Mouse (Mus musculus) lung, embryonic 14.5 days (tissue): ENCODE results near the gene 2310030G06Rik. TPM values are rescaled to one million over a fixed set of nuclear protein-coding genes. Genes with fewer than 3 reads are reported as not detected.

Experiments used
- ATAC-seq: fragments of 200-750 bp; cut with Nextera tagmentation; 2 replicates; pipeline ENCODE4 v1.8.0; 2017; ENCODE audit warnings: mild to moderate bottlenecking, moderate TSS enrichment, moderate library complexity; ENCODE audit not compliant: insufficient read depth
- DNase-seq: peaks from one replicate; pipeline ENCODE4 v3.0.0-alpha.2; 2015
- H3K27ac ChIP-seq: fragments of 300-500 bp; sonication (generic); 2 replicates; pipeline ENCODE4 v1.5.1; 2014; ENCODE audit warnings: low read depth, mild to moderate bottlenecking, moderate library complexity
- H3K27me3 ChIP-seq: fragments of 300-500 bp; sonication (generic); 2 replicates; pipeline ENCODE4 v1.6.1; 2014; ENCODE audit warnings: low read length, control low read depth; ENCODE audit not compliant: insufficient read depth
- H3K36me3 ChIP-seq: fragments of 300-500 bp; sonication (generic); 2 replicates; pipeline ENCODE4 v1.6.1; 2014; ENCODE audit warnings: control low read depth; ENCODE audit not compliant: insufficient read depth
- H3K4me1 ChIP-seq: fragments of 300-500 bp; sonication (generic); 2 replicates; pipeline ENCODE4 v1.6.1; 2014; ENCODE audit warnings: antibody characterized with exemption, control low read depth; ENCODE audit not compliant: insufficient read depth
- H3K4me2 ChIP-seq: fragments of 300-500 bp; sonication (generic); 2 replicates; pipeline ENCODE4 v1.6.1; 2014; ENCODE audit warnings: mild to moderate bottlenecking
- H3K4me3 ChIP-seq: fragments of 300-500 bp; sonication (generic); 2 replicates; pipeline ENCODE4 v1.5.1; 2014; ENCODE audit warnings: low read depth, low read length
- H3K9ac ChIP-seq: fragments of 300-500 bp; sonication (generic); 2 replicates; pipeline ENCODE4 v1.6.1; 2014
- H3K9me3 ChIP-seq: fragments of 300-500 bp; sonication (generic); 2 replicates; pipeline ENCODE4 v1.6.1; 2016; ENCODE audit warnings: low read depth, low read length, control low read depth
- CTCF ChIP-seq: IDR thresholded peaks from 2 replicates; pipeline ENCODE4 v1.5.1; 2016; ENCODE audit warnings: antibody characterized with exemption, low read depth
- WGBS: fragments of 180-500 bp; shearing (Covaris S2); extraction: QIAGEN DNeasy Blood & Tissue Kit; methylation state at CpG from one replicate; pipeline ENCODE4 v1.1.7; 2014; 5-methylcytosine and 5-hydroxymethylcytosine counted together
- polyA plus RNA-seq: library from polyadenylated mRNA; unstranded; fragments of >200 nt; fragmentation: Nextera tagmentation; extraction: Ambion mirVana; gene quantifications from 2 replicates; pipeline ENCODE4 v1.2.1, GENCODE M21; 2014

The 2310030G06Rik gene
- polyA plus RNA-seq, result 9.7 and 10.0 TPM in 2 replicates

- peak; percentile 41 for TF ChIP-seq CTCF
These were observed at the start of gene 2310030G06Rik for GRCm38 (mm10) chr9:50746214-50746677. Gene 2310030G06Rik, minus strand, starts transcription at chr9:50746536.

GRCm38 (mm10) chr9:50795266-50795665 lies 48.9 kb upstream of the 2310030G06Rik start:
- no peak for DNase-seq
- WGBS, result 85% methylated on average over 3 of the region's 3 CpGs
- Histone ChIP-seq H3K9me3 (no peaks in the 10 kb centered on the region), H3K4me3 (no peak overlapping the region), H3K9ac (no peak overlapping the region), H3K36me3 (peaks cover 58% of the 10 kb centered on the region), H3K27me3 (no peaks in the 10 kb centered on the region), H3K4me1 (no peaks in the 10 kb centered on the region), H3K4me2 (no peak overlapping the region), H3K27ac (no peak overlapping the region)
- no peak for TF ChIP-seq CTCF
- ATAC-seq, result no peak

More at GRCm38 (mm10) chr9:50746214-50746677, at the start of gene 2310030G06Rik:
- Histone ChIP-seq H3K27me3 (no peaks in the 10 kb centered on the region; the same call in 1 of the 2 replicates), H3K4me3 (peak within 1 kb of the TSS; percentile 45), H3K4me1 (0 out of 2 replicates have a peak, but pooled peaks cover 6% of the 10 kb centered on the region), H3K27ac (peak within 1 kb of the TSS; percentile 89), H3K9me3 (no peaks in the 10 kb centered on the region), H3K36me3 (no peaks in the 10 kb centered on the region), H3K9ac (peak within 1 kb of the TSS; percentile 59), H3K4me2 (peak within 1 kb of the TSS; percentile 66)
- ATAC-seq (peak; percentile 83), DNase-seq (peak; percentile 79)
- under 1% methylated on average over 19 of the region's 19 CpGs for WGBS

GRCm38 (mm10) chr9:50782155-50782554 lies 35.8 kb upstream of the 2310030G06Rik start:
- Histone ChIP-seq H3K27ac (no peak overlapping the region), H3K4me3 (no peak overlapping the region), H3K9ac (no peak overlapping the region), H3K36me3 (peaks cover 80% of the 10 kb centered on the region), H3K27me3 (no peaks in the 10 kb centered on the region), H3K4me1 (no peaks in the 10 kb centered on the region), H3K4me2 (no peak overlapping the region), H3K9me3 (no peaks in the 10 kb centered on the region)
- WGBS, result 83% methylated on average over 2 of the region's 2 CpGs
- TF ChIP-seq CTCF, result peak; percentile 66
- ATAC-seq, result no peak
- peak; percentile 60 for DNase-seq

GRCm38 (mm10) chr9:50776162-50776760 lies 29.9 kb upstream of the 2310030G06Rik start:
- TF ChIP-seq CTCF, result no peak
- H3K9ac ChIP-seq, result peak overlapping the region; percentile 88
- H3K27ac ChIP-seq, result no peak overlapping the region; the same call in 1 of the 2 replicates
- H3K4me1 ChIP-seq, result no peaks in the 10 kb centered on the region
- ATAC-seq (no peak), DNase-seq (no peak)
- H3K9me3 ChIP-seq, result no peaks in the 10 kb centered on the region
- peaks cover 43% of the 10 kb centered on the region for H3K36me3 ChIP-seq
- H3K27me3 ChIP-seq, result no peaks in the 10 kb centered on the region
- peak overlapping the region; percentile 87 for H3K4me2 ChIP-seq
- peak overlapping the region; percentile 90 for H3K4me3 ChIP-seq
- 52% methylated on average over 11 of the region's 11 CpGs for WGBS

- Histone ChIP-seq H3K9ac (peak overlapping the region; percentile 88), H3K4me1 (no peaks in the 10 kb centered on the region), H3K4me2 (peak overlapping the region; percentile 87), H3K36me3 (peaks cover 41% of the 10 kb centered on the region), H3K9me3 (no peaks in the 10 kb centered on the region), H3K4me3 (peak overlapping the region; percentile 90), H3K27me3 (no peaks in the 10 kb centered on the region), H3K27ac (peak overlapping the region; percentile 87)
- under 1% methylated on average over 27 of the region's 30 CpGs for WGBS
- ATAC-seq (peak; percentile 28; the same call in 1 of the 2 replicates), DNase-seq (peak; percentile 38)
- TF ChIP-seq CTCF, result no peak
These were observed 29.4 kb upstream of the 2310030G06Rik start for GRCm38 (mm10) chr9:50775662-50776126.

GRCm38 (mm10) chr9:50774991-50775612 lies 28.8 kb upstream of the 2310030G06Rik start, which contains the start of the genes Alg9 and 1110032A03Rik:
Gene Alg9, plus strand, starts transcription at chr9:50775019.
Gene 1110032A03Rik, minus strand, starts transcription at chr9:50775520.
- peak within 1 kb of the TSS; percentile 87 for H3K27ac ChIP-seq
- ATAC-seq (peak; percentile 82), DNase-seq (peak; percentile 95)
- no peak for TF ChIP-seq CTCF
- no peaks in the 10 kb centered on the region for H3K9me3 ChIP-seq
- peaks cover 37% of the 10 kb centered on the region for H3K36me3 ChIP-seq
- no peaks in the 10 kb centered on the region for H3K27me3 ChIP-seq
- peak within 1 kb of the TSS; percentile 87 for H3K4me2 ChIP-seq
- H3K4me1 ChIP-seq, result no peaks in the 10 kb centered on the region
- under 1% methylated on average over 50 of the region's 51 CpGs for WGBS
- peak within 1 kb of the TSS; percentile 88 for H3K9ac ChIP-seq
- H3K4me3 ChIP-seq, result peak within 1 kb of the TSS; percentile 90

- Histone ChIP-seq H3K4me1 (no peaks in the 10 kb centered on the region), H3K27me3 (no peaks in the 10 kb centered on the region), H3K4me2 (peak overlapping the region; percentile 87), H3K9me3 (no peaks in the 10 kb centered on the region), H3K9ac (0 out of 2 replicates have a peak overlapping the region, but pooled peaks have one; percentile 21), H3K4me3 (0 out of 2 replicates have a peak overlapping the region, but pooled peaks have one; percentile 90), H3K36me3 (peaks cover 26% of the 10 kb centered on the region; the same call in 1 of the 2 replicates), H3K27ac (no peak overlapping the region)
- DNase-seq (no peak), ATAC-seq (no peak)
- no peak for TF ChIP-seq CTCF
- 58% methylated on average over 4 of the region's 4 CpGs for WGBS
These were observed 27.7 kb upstream of the 2310030G06Rik start for GRCm38 (mm10) chr9:50774026-50774462.
